Mouse (Mus musculus) brain, embryonic 14.5 days (tissue): ENCODE measurements around the gene Mypop.

Source experiments
- CTCF ChIP-seq: fragments of 200-500 bp; IDR thresholded peaks from 2 replicates; pipeline ENCODE4 v1.5.1; 2012; ENCODE audit warnings: inconsistent platforms, mild to moderate bottlenecking, moderate library complexity, borderline replicate concordance; ENCODE audit not compliant: insufficient read depth, insufficient read length; ENCODE audit errors: extremely low read depth
- POLR2A ChIP-seq: fragments of 200-500 bp; IDR thresholded peaks from 2 replicates; pipeline ENCODE4 v1.6.1; 2012; ENCODE audit warnings: mild to moderate bottlenecking, inconsistent platforms, borderline replicate concordance; ENCODE audit not compliant: poor library complexity, insufficient read depth, insufficient read length, severe bottlenecking; ENCODE audit errors: extremely low read depth

GRCm38 (mm10) chr7:18992294-18992675 lies 1.2 kb downstream of the Mypop start:
- TF ChIP-seq POLR2A (no peak), CTCF (no peak)
